Mouse (Mus musculus) layer of hippocampus, adult 18-20 months (tissue): ENCODE data around the gene Gm8068. TPM values are rescaled to one million over a fixed set of nuclear protein-coding genes. Genes with fewer than 3 reads are reported as not detected.
"Not testable (repeated sequence)": the region's sequence is repeated elsewhere in the genome, so short reads cannot be mapped to it uniquely, and the experiment has no call there.

Experiments used
- DNase-seq, 2 experiments: peaks; one replicate each; pipeline ENCODE4 v3.0.0; 2022; ENCODE audit warnings: low spot score in 2 of 2
- long read RNA-seq: library from polyadenylated mRNA; stranded (forward); transcript quantifications from one replicate; pipeline ENCODE4 v2.0.0, GENCODE M21; 2021
- total RNA-seq, 2 experiments: library from RNA; stranded (reverse); gene quantifications; 2 replicates each; pipeline ENCODE4 v1.2.3; 2021

Gm8068 gene
- total RNA-seq: not detected
- long read RNA-seq: 0 reads

GRCm38 (mm10) chr14:41701785-41702184, at the start of gene Gm8068:
Gm8068 (minus strand) TSS chr14:41701885.
- not testable (repeated sequence) for DNase-seq

GRCm38 (mm10) chr14:41750514-41750913, 48.8 kb upstream of the Gm8068 start, which contains the start of gene Gm7929:
Gm7929 (minus strand) TSS chr14:41750614.
- not testable (repeated sequence) for DNase-seq

GRCm38 (mm10) chr14:41723437-41723836, 21.8 kb upstream of the Gm8068 start:
- DNase-seq: not testable (repeated sequence)

- DNase-seq: not testable (repeated sequence)
Measured at GRCm38 (mm10) chr14:41717180-41717579, 15.5 kb upstream of the Gm8068 start.

GRCm38 (mm10) chr14:41648176-41648575, 53.5 kb downstream of the Gm8068 start:
- not testable (repeated sequence) for DNase-seq

Other genes starting within 250 kb of the Gm8068 start
- not detected for gene Gm7954, start 248.4 kb downstream of the Gm8068 start, total RNA-seq
- not detected for gene Gm3486, start 212.4 kb downstream of the Gm8068 start, total RNA-seq
- not detected for gene Gm7970, start 146.3 kb downstream of the Gm8068 start, total RNA-seq
- gene 1700049E17Rik2, start 128.7 kb downstream of the Gm8068 start, total RNA-seq: under 1 TPM in 1 of 2 experiments, not detected in 1; 0.17 TPM
- gene Gm3072, start 77.3 kb downstream of the Gm8068 start, total RNA-seq: not detected
- under 1 TPM in 1 of 2 experiments, not detected in 1; 0.76 TPM for gene Gm3676, start 55.4 kb downstream of the Gm8068 start, total RNA-seq
- gene Gm7929, start 48.7 kb upstream of the Gm8068 start, total RNA-seq: not detected
- gene Gm47189, start 70.6 kb upstream of the Gm8068 start, total RNA-seq: not detected
- not detected for gene Gm7980, start 205.4 kb upstream of the Gm8068 start, total RNA-seq
- not detected for gene 1700049E17Rik1, start 223.1 kb upstream of the Gm8068 start, total RNA-seq
- gene 1700024B05Rik, start 242.1 kb upstream of the Gm8068 start, total RNA-seq: not detected